Mouse (Mus musculus): ENCODE data around the gene Cdc42ep5. TPM values are rescaled to one million over a fixed set of nuclear protein-coding genes. Genes with fewer than 3 reads are reported as not detected.

The Cdc42ep5 gene
- total RNA-seq, 2 experiments from 2014 or later = 1.4 to 1.6 TPM

GRCm38 (mm10) chr7:4136404-4136770 is 28.3 kb downstream of the Cdc42ep5 start:
- DNase-seq (ENCODE audit: extremely low spot score in 1 of 2, low spot score in 2 of 2) = no peak
- H3K27ac ChIP-seq = peak overlapping the region; percentile 96
- intact Hi-C loops (cut with DNase I) = loop anchor here (2.0 to 10.0 kb wide), 4 partner anchors 16 to 946 kb away; partner anchors contain the start of genes Epn1 and Ppp1r12c

GRCm38 (mm10) chr7:4134911-4135310 is 29.7 kb downstream of the Cdc42ep5 start:
- intact Hi-C loops (cut with DNase I) = loop anchor here (5.0 to 10.0 kb wide), 3 partner anchors 290 to 947 kb away; partner anchors contain the start of genes Epn1 and Ppp1r12c
- no peak overlapping the region for H3K4me3 ChIP-seq
- no peak for TF ChIP-seq CTCF (IDR thresholded peaks at IDR 0.05)
- DNase-seq (ENCODE audit: extremely low spot score in 1 of 2, low spot score in 2 of 2) = peak in 1 of 2 experiments; percentile 6
- H3K27ac ChIP-seq = peak overlapping the region; percentile 15

More at GRCm38 (mm10) chr7:4136404-4136770, 28.3 kb downstream of the Cdc42ep5 start:
- peak overlapping the region; percentile 77 for H3K4me3 ChIP-seq
- no peak for TF ChIP-seq CTCF (IDR thresholded peaks at IDR 0.05)

- intact Hi-C loops (cut with DNase I) = loop anchor here (2.0 to 10.0 kb wide), 3 partner anchors 28 to 372 kb away; partner anchors contain the start of gene Ppp1r12c
- Histone ChIP-seq H3K4me3 (no peak overlapping the region), H3K27ac (peak overlapping the region; percentile 86)
- no peak for TF ChIP-seq CTCF (IDR thresholded peaks at IDR 0.05)
- DNase-seq (ENCODE audit: extremely low spot score in 1 of 2, low spot score in 2 of 2) = peak; percentile 20 to 26
These were observed 31.7 kb downstream of the Cdc42ep5 start for GRCm38 (mm10) chr7:4132998-4133397.

- intact Hi-C loops (cut with DNase I) = loop anchor here (2.0 to 10.0 kb wide), 3 partner anchors 28 to 372 kb away; partner anchors contain the start of gene Ppp1r12c
- no peak for TF ChIP-seq CTCF (IDR thresholded peaks at IDR 0.05)
- Histone ChIP-seq H3K4me3 (no peak overlapping the region), H3K27ac (peak overlapping the region; percentile 86)
- DNase-seq (ENCODE audit: extremely low spot score in 1 of 2, low spot score in 2 of 2) = peak; percentile 50 to 54
These were observed 32.1 kb downstream of the Cdc42ep5 start for GRCm38 (mm10) chr7:4132581-4132980.

- DNase-seq (ENCODE audit: extremely low spot score in 1 of 2, low spot score in 2 of 2) = peak; percentile 9 to 24
- intact Hi-C loops (cut with DNase I) = loop anchor here (2.0 to 10.0 kb wide), 3 partner anchors 27 to 373 kb away; partner anchors contain the start of gene Ppp1r12c
- Histone ChIP-seq H3K4me3 (no peak overlapping the region), H3K27ac (peak overlapping the region; percentile 86)
- no peak for TF ChIP-seq CTCF (IDR thresholded peaks at IDR 0.05)
These were observed 32.7 kb downstream of the Cdc42ep5 start for GRCm38 (mm10) chr7:4131964-4132363.

- no peak overlapping the region for H3K4me3 ChIP-seq
- intact Hi-C loops (cut with DNase I) = loop anchor here (10.0 kb wide), 2 partner anchors 294 to 374 kb away; partner anchors contain the start of gene Ppp1r12c
- peak overlapping the region; percentile 61 for H3K27ac ChIP-seq
- DNase-seq (ENCODE audit: extremely low spot score in 1 of 2, low spot score in 2 of 2) = peak; percentile 83 to 84
- peak; percentile 80 for TF ChIP-seq CTCF (IDR thresholded peaks at IDR 0.05)
These were observed 33.8 kb downstream of the Cdc42ep5 start for GRCm38 (mm10) chr7:4130686-4131452.

- peak in 1 of 2 experiments; percentile 14 for DNase-seq (ENCODE audit: extremely low spot score in 1 of 2, low spot score in 2 of 2)
- no peak for TF ChIP-seq CTCF (IDR thresholded peaks at IDR 0.05)
These were observed 35.8 kb downstream of the Cdc42ep5 start for GRCm38 (mm10) chr7:4128860-4129259.

GRCm38 (mm10) chr7:4127894-4128293 is 36.8 kb downstream of the Cdc42ep5 start:
- no peak for TF ChIP-seq CTCF (IDR thresholded peaks at IDR 0.05)
- intact Hi-C loops (cut with DNase I) = no loop called here
- DNase-seq (ENCODE audit: extremely low spot score in 1 of 2, low spot score in 2 of 2) = peak in 1 of 2 experiments; percentile 8
- Histone ChIP-seq H3K4me3 (no peak overlapping the region), H3K27ac (peak overlapping the region; percentile 88)

More at GRCm38 (mm10) chr7:4128860-4129259, 35.8 kb downstream of the Cdc42ep5 start:
- intact Hi-C loops (cut with DNase I) = no loop called here
- no peak overlapping the region for H3K4me3 ChIP-seq
- peak overlapping the region; percentile 88; the same call in 1 of the 2 replicates for H3K27ac ChIP-seq

- intact Hi-C loops (cut with DNase I) = no loop called here
- no peak for TF ChIP-seq CTCF (IDR thresholded peaks at IDR 0.05)
- Histone ChIP-seq H3K27ac (peak overlapping the region; percentile 88), H3K4me3 (no peak overlapping the region)
- peak in 1 of 2 experiments; percentile 10 for DNase-seq (ENCODE audit: extremely low spot score in 1 of 2, low spot score in 2 of 2)
These were observed 37.5 kb downstream of the Cdc42ep5 start for GRCm38 (mm10) chr7:4126992-4127785.

- intact Hi-C loops (cut with DNase I) = no loop called here
- DNase-seq (ENCODE audit: extremely low spot score in 1 of 2, low spot score in 2 of 2) = peak in 1 of 2 experiments; percentile 24
- H3K27ac ChIP-seq = peak overlapping the region; percentile 88
- no peak overlapping the region for H3K4me3 ChIP-seq
- peak; percentile 18; the same call in 1 of the 2 replicates for TF ChIP-seq CTCF (IDR thresholded peaks at IDR 0.05)
These were observed 39.4 kb downstream of the Cdc42ep5 start for GRCm38 (mm10) chr7:4125306-4125705.

GRCm38 (mm10) chr7:4124856-4125255 is 39.8 kb downstream of the Cdc42ep5 start:
- Histone ChIP-seq H3K4me3 (no peak overlapping the region), H3K27ac (peak overlapping the region; percentile 88)
- TF ChIP-seq CTCF (IDR thresholded peaks at IDR 0.05) = no peak
- peak in 1 of 2 experiments; percentile 5 for DNase-seq (ENCODE audit: extremely low spot score in 1 of 2, low spot score in 2 of 2)
- intact Hi-C loops (cut with DNase I) = no loop called here

Measured in left cerebral cortex, adult 2 months (tissue).